Mouse (Mus musculus) G1E (cell line): Measurements from ENCODE around the gene Poldip2. TPM values are rescaled to one million over a fixed set of nuclear protein-coding genes. Genes with fewer than 3 reads are reported as not detected.

Experiments used
- ATAC-seq: 2 replicates; pipeline ENCODE4 v1.8.0; 2016; ENCODE audit warnings: mild to moderate bottlenecking; ENCODE audit not compliant: insufficient number of reproducible peaks, poor library complexity, low FRiP score, severe bottlenecking; ENCODE audit errors: extremely low read depth
- DNase-seq: peaks from one replicate; pipeline ENCODE4 v3.0.0; 2012; ENCODE audit warnings: low spot score
- H3K27me3 ChIP-seq: 2 replicates; pipeline ENCODE4 v1.6.1; 2012; ENCODE audit warnings: mild to moderate bottlenecking, low read length, inconsistent platforms; ENCODE audit not compliant: insufficient read depth
- H3K36me3 ChIP-seq: replicated peaks from 2 replicates; pipeline ENCODE3; 2012; ENCODE audit warnings: mild to moderate bottlenecking, inconsistent platforms
- H3K4me1 ChIP-seq: 2 replicates; pipeline ENCODE4 v1.6.1; 2012; ENCODE audit warnings: low read depth, low read length, inconsistent platforms, mixed read lengths; ENCODE audit not compliant: insufficient read depth
- H3K4me3 ChIP-seq: 2 replicates; pipeline ENCODE4 v1.5.1; 2012; ENCODE audit warnings: low read depth, mild to moderate bottlenecking, inconsistent platforms, low read length, moderate library complexity, mixed read lengths
- H3K9me3 ChIP-seq: replicated peaks from 2 replicates; pipeline ENCODE4 v1.6.1; 2012; ENCODE audit warnings: inconsistent platforms
- CTCF ChIP-seq: IDR thresholded peaks from 2 replicates; pipeline ENCODE4 v1.5.1; 2012; ENCODE audit warnings: low read depth, low read length, inconsistent platforms, mixed read lengths
- GATA1 ChIP-seq: IDR thresholded peaks from 2 replicates; pipeline ENCODE4 v1.6.1; 2012; ENCODE audit warnings: borderline replicate concordance, low read length, inconsistent platforms, mixed read lengths
- GATA2 ChIP-seq: IDR thresholded peaks from 2 replicates; pipeline ENCODE4 v1.6.1; 2012; ENCODE audit warnings: low read depth, low read length, inconsistent platforms, borderline replicate concordance
- POLR2AphosphoS5 ChIP-seq: IDR thresholded peaks from 2 replicates; pipeline ENCODE4 v1.6.1; 2012; ENCODE audit warnings: low read depth, low read length, inconsistent platforms; ENCODE audit not compliant: insufficient replicate concordance
- TAL1 ChIP-seq: conservative IDR thresholded peaks from 2 replicates; pipeline ENCODE4 v1.6.1; 2012; ENCODE audit warnings: low read depth, low read length, inconsistent platforms, mixed read lengths
- polyA plus RNA-seq: library from polyadenylated mRNA; stranded (reverse); fragments of >175 nt; gene quantifications from 2 replicates; pipeline ENCODE4 v1.2.3, GENCODE M21; 2012
- total RNA-seq, 2 experiments: library from RNA; stranded (forward) in 1 of 2; stranded (reverse) in 1 of 2; fragments of 200-1000 nt in 1 of 2; fragments of >200 nt in 1 of 2; fragmentation: Nextera tagmentation in 1 of 2; gene quantifications; 2 replicates each; pipeline ENCODE4 v1.2.3; 2014 to 2017

The Poldip2 gene
- total and polyA plus RNA-seq, 3 experiments = 62.0 to 72.5 (median 66.1) TPM

DNA sequence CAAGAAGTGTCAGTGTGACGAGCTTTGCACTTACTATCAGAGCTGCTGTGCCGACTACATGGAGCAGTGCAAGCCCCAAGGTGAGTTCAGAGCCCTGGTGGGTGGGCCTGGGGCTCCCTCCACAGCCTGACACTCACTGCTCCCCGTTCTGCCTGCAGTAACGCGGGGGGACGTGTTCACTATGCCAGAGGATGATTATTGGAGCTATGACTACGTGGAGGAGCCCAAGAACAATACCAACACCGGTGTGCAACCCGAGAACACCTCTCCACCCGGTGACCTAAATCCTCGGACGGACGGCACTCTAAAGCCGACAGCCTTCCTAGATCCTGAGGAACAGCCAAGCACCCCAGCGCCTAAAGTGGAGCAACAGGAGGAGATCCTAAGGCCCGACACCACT lies 12.4 kb upstream of the Poldip2 start:
- TF ChIP-seq POLR2AphosphoS5 (no peak), TAL1 (no peak), GATA2 (no peak), CTCF (no peak), GATA1 (no peak)
- ATAC-seq = no peak
- Histone ChIP-seq H3K9me3 (no peaks in the 10 kb centered on the region), H3K4me3 (no peak overlapping the region), H3K4me1 (peaks cover 21% of the 10 kb centered on the region), H3K27me3 (peaks cover 46% of the 10 kb centered on the region), H3K36me3 (peaks cover 7% of the 10 kb centered on the region)
- DNase-seq = no peak

DNA sequence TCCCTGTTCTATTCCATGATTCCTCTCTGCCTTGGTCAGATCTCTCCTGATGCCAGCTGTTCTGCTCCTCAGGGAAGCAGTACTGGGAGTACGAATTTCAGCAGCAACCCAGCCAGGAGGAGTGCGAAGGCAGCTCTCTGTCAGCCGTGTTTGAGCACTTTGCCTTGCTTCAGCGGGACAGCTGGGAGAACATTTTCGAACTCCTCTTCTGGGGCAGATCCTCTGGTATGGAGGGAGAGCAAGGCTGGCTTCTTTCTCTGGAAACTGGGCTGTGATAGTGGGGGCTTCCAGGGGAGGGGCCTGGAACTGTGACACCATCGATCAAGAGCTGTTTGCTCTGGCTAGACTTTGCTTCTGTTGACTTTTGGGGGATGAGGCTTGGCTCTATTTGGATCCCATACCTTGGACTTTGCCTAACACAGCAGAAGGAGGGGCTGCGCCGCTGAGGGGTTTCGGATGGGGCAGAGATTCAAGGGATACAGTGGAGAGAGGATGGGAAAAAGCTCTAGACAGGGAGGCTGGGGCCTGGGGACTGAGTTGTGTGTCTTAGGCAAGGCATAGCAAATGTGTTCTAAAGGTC lies 11.3 kb upstream of the Poldip2 start:
- TF ChIP-seq CTCF = no peak
- TF ChIP-seq GATA2 = no peak
- TF ChIP-seq TAL1 = no peak
- no peak for TF ChIP-seq POLR2AphosphoS5
- TF ChIP-seq GATA1 = no peak
- Histone ChIP-seq H3K27me3 (peaks cover 44% of the 10 kb centered on the region), H3K4me1 (peaks cover 21% of the 10 kb centered on the region), H3K9me3 (no peaks in the 10 kb centered on the region), H3K36me3 (peaks cover 17% of the 10 kb centered on the region), H3K4me3 (no peak overlapping the region)
- DNase-seq (no peak), ATAC-seq (no peak)

DNA sequence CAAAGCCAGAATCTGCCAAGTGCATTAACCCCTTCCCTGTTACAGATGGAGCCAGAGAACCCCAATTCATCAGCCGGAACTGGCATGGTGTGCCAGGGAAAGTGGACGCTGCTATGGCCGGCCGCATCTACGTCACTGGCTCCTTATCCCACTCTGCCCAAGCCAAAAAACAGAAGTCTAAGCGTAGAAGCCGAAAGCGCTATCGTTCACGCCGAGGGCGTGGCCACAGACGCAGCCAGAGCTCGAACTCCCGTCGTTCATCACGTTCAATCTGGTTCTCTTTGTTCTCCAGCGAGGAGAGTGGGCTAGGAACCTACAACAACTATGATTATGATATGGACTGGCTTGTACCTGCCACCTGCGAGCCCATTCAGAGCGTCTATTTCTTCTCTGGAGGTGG lies 10.5 kb upstream of the Poldip2 start:
- H3K4me1 ChIP-seq = peaks cover 21% of the 10 kb centered on the region
- H3K4me3 ChIP-seq = no peak overlapping the region
- TF ChIP-seq GATA1 (no peak), GATA2 (no peak), POLR2AphosphoS5 (no peak), TAL1 (no peak), CTCF (no peak)
- ATAC-seq (no peak), DNase-seq (no peak)
- H3K27me3 ChIP-seq = peaks cover 38% of the 10 kb centered on the region
- peaks cover 25% of the 10 kb centered on the region for H3K36me3 ChIP-seq
- no peaks in the 10 kb centered on the region for H3K9me3 ChIP-seq

DNA sequence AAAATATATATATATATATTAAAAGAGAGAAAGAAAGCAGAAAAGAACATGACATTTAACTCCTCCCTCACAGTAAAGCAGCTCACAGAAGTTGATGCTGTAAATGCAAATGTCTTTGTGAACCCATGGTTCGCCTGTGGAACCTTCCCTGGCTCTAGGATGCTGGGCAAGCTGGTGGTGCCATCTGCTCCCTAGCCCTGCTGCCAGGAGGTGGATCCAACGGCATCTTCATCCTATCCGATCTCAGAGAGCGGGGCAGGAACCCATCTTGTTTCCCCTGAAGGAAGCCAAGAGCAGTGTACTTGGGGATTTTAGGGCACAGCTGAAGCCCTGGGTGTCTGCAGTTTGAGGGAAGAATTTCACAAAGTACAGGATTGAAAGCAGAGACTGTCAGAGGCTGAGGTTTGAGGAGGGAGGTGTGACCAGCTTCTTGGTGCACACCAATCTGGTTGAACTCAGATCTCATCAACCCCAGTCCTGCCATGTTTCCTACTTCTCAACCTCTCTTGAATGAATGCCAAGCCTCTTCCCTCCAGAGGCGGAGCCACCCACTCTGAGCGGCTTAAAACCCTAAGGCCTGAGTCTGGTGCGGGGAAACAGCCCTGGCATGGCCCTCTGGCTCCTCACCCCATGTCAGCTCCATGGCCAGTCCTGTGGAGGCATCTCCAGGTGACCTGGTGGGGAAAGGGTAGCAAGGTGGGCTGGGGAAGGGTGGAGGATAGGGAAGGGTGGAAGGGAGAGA lies 8.9 kb upstream of the Poldip2 start, which contains the start of gene Sebox:
Gene Sebox (plus strand): TSS at position 539 of the 742 bp plus-strand sequence.
- TF ChIP-seq CTCF (no peak), TAL1 (no peak), POLR2AphosphoS5 (no peak), GATA2 (no peak), GATA1 (no peak)
- no peak for DNase-seq
- no peak for ATAC-seq
- Histone ChIP-seq H3K36me3 (peaks cover 41% of the 10 kb centered on the region), H3K4me3 (no peak within 1 kb of the TSS), H3K9me3 (no peaks in the 10 kb centered on the region), H3K4me1 (peaks cover 6% of the 10 kb centered on the region; the same call in 1 of the 2 replicates), H3K27me3 (peaks cover 25% of the 10 kb centered on the region)

DNA sequence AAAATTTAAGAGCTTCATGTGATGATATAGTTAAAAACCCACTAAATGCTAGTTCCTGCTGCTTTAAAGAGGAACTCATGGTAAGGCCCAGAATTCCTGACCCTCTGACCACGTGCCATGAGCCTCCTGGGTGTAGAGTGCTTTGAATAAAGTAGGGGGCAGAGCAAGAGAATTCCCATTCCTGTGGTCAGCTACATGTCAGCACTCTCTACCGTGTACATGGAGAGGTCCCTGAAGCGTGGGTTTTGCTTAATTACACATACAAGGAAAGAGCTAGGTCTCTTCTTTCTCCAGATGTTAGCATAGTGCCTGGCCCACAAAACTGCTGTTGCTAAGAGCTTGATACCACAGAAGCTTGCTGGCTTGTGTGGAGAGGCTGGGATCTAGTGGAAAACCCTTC lies 6.6 kb upstream of the Poldip2 start:
- H3K36me3 ChIP-seq = peaks cover 62% of the 10 kb centered on the region
- ATAC-seq (no peak), DNase-seq (no peak)

DNA sequence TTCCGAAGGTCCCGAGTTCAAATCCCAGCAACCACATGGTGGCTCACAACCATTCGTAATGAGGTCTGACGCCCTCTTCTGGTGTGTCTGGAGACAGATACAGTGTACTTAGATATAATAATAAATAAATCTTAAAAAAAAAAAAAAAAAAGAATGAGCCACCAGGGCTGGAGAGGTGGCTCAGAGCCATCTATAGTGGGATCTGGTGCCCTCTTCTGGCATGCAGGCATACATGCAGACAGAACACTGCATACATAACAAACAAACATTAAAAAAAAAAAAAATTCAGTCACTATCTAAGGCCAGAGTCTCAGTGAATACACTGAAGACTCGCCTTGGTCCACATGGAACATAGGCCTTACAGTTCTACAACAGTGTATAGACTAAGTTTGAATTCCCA lies 2.8 kb upstream of the Poldip2 start:
- no peaks in the 10 kb centered on the region for H3K9me3 ChIP-seq
- DNase-seq (no peak), ATAC-seq (no peak)
- H3K4me1 ChIP-seq = peaks cover 26% of the 10 kb centered on the region
- H3K4me3 ChIP-seq = no peak overlapping the region
- H3K36me3 ChIP-seq = peaks cover 63% of the 10 kb centered on the region
- no peak for TF ChIP-seq TAL1
- no peak for TF ChIP-seq POLR2AphosphoS5
- TF ChIP-seq GATA2 = no peak
- TF ChIP-seq CTCF = no peak
- TF ChIP-seq GATA1 = no peak
- H3K27me3 ChIP-seq = no peaks in the 10 kb centered on the region

More for the DNA sequence above, 6.6 kb upstream of the Poldip2 start:
- no peak for TF ChIP-seq GATA2
- TF ChIP-seq POLR2AphosphoS5 = no peak
- no peak for TF ChIP-seq CTCF
- no peak for TF ChIP-seq TAL1
- no peak for TF ChIP-seq GATA1
- Histone ChIP-seq H3K4me1 (peaks cover 4% of the 10 kb centered on the region; the same call in 1 of the 2 replicates), H3K9me3 (no peaks in the 10 kb centered on the region), H3K4me3 (no peak overlapping the region), H3K27me3 (peaks cover 7% of the 10 kb centered on the region; the same call in 1 of the 2 replicates)
